9 mouse cellular contexts compared by ENCODE assay signal in the genomic region with DNA sequence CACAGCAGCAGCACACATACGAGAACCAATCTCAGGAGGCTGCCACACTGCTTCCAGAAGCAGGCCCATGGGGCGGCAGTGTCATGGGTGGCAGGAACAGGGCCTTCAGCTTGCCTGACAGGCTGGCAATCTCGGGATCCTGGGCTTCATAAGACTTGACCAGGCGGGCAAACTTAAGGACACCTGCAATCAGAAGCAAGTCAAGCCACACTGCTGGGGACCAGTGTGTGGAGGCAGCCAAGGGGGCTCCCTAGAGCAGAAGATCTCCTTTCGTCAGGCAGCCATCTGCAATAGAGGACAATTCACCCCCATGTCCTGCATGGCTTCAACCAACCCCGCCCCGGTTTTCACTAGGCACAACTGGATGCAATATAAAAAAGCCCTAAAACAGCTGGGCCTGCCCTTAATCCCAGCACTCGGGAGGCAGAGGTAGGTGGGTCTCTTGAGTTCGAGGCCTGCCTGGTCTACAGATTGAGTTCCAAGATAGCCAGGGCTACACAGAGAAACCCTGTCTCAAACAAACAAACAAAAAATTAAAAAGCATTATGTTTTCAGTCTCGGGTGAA. TPM values are rescaled to one million over a fixed set of nuclear protein-coding genes. Genes with fewer than 3 reads are reported as not detected.
DNase-seq lines count a peak whose midpoint lies in the region; ATAC-seq and TF ChIP-seq lines count a peak whose summit lies in the region.
"Had no signal": no experiment of that assay in that cellular context is flagged by ENCODE, and none has a peak within 500 bp of the region (broad histone marks: within the 10 kb centered on the region; RNA-seq: fewer than 3 reads in every experiment).

No protein-coding gene starts in this region.

- H3K9ac ChIP-seq in heart, embryonic 12.5 days = peak overlapping the region; percentile 29
- peak overlapping the region; percentile 76; the same call in 1 of the 2 replicates for H3K9ac ChIP-seq in liver, embryonic 14.5 days (replicated peaks)

- H3K4me3 ChIP-seq in heart, embryonic 12.5 days = no peak overlapping the region
- no peak overlapping the region for H3K4me3 ChIP-seq in thymus, adult 2 months (ENCODE audit: control insufficient read depth, insufficient read depth, low read length)
- no peak overlapping the region for H3K4me3 ChIP-seq in liver, embryonic 14.5 days (ENCODE audit: insufficient read depth in 1 of 2, low read depth in 2 of 2, low read length in 2 of 2)

- no peak for TF ChIP-seq CTCF in thymus, adult 2 months (IDR thresholded peaks at IDR 0.05; ENCODE audit: borderline replicate concordance, control insufficient read depth, extremely low read depth, insufficient read depth, low read length, poor library complexity)
- no peak for TF ChIP-seq CTCF in liver, embryonic 14.5 days (IDR thresholded peaks at IDR 0.05; ENCODE audit: low read depth)

- 83% methylated on average over 10 of the region's 10 CpGs for WGBS in heart, embryonic 12.5 days
- WGBS in thymus, adult 2 months = 84% methylated on average over 10 of the region's 10 CpGs
- WGBS in liver, embryonic 14.5 days (ENCODE audit: insufficient replicate concordance) = 67% methylated on average over 10 of the region's 10 CpGs

- 0 out of 2 replicates have a peak overlapping the region, but pooled peaks have one; percentile 98 for H3K27ac ChIP-seq in heart, embryonic 12.5 days (ENCODE audit: poor library complexity, severe bottlenecking)
- peak overlapping the region; percentile 38 for H3K27ac ChIP-seq in thymus, adult 2 months (ENCODE audit: control insufficient read depth, insufficient read depth, low read length)
- H3K27ac ChIP-seq in liver, embryonic 14.5 days = peak overlapping the region; percentile 91

- no peak for TF ChIP-seq EP300 in liver, embryonic 14.5 days (IDR thresholded peaks at IDR 0.05; ENCODE audit: low read depth)

- intact Hi-C loops in heart, postnatal 10 days (cut with DNase I) = loop anchor here (5.0 kb wide), 1 partner anchor 37 kb away; no protein-coding TSS in a partner anchor

- no peak for TF ChIP-seq POLR2A in thymus, adult 2 months (IDR thresholded peaks at IDR 0.05; ENCODE audit: control insufficient read depth, extremely low read depth, insufficient read depth, low read length, poor library complexity)

- DNase-seq in heart, postnatal 10 days = no peak
- no peak for DNase-seq in thymus, adult 2 months
- DNase-seq in thymus, postnatal 0 days (ENCODE audit: low spot score) = no peak
- no peak for DNase-seq in liver, embryonic 14.5 days (ENCODE audit: low read depth in 3 of 3, low spot score in 3 of 3)
- no peak for DNase-seq in gastrocnemius, postnatal 10 days
- DNase-seq in retina, embryonic 14.5 days (ENCODE audit: low spot score) = no peak
- DNase-seq in frontal cortex, postnatal 25 days (ENCODE audit: low spot score in 2 of 2) = no peak

- H3K27me3 ChIP-seq in heart, embryonic 12.5 days (replicated peaks) = no peaks in the 10 kb centered on the region
- H3K27me3 ChIP-seq in thymus, adult 2 months (ENCODE audit: control insufficient read depth, insufficient read depth, low read length) = no peaks in the 10 kb centered on the region
- no peaks in the 10 kb centered on the region for H3K27me3 ChIP-seq in liver, embryonic 14.5 days (ENCODE audit: control insufficient read depth, insufficient read depth, low read length)

- ATAC-seq in heart, embryonic 12.5 days (ENCODE audit: insufficient number of reproducible peaks, low FRiP score) = no peak
- ATAC-seq in liver, embryonic 14.5 days (ENCODE audit: insufficient read depth) = no peak

- H3K36me3 ChIP-seq in heart, embryonic 12.5 days = peaks cover 25% of the 10 kb centered on the region
- no peaks in the 10 kb centered on the region for H3K36me3 ChIP-seq in thymus, adult 2 months (ENCODE audit: control insufficient read depth, insufficient read depth, low read length)
- H3K36me3 ChIP-seq in liver, embryonic 14.5 days (replicated peaks; ENCODE audit: control insufficient read depth, insufficient read depth, low read depth) = no peaks in the 10 kb centered on the region

- peak overlapping the region; percentile 11; the same call in 1 of the 2 replicates for H3K4me2 ChIP-seq in heart, embryonic 12.5 days
- H3K4me2 ChIP-seq in liver, embryonic 14.5 days (ENCODE audit: low read depth) = peak overlapping the region; percentile 92

- H3K4me1 ChIP-seq in heart, embryonic 12.5 days (replicated peaks) = peaks cover 27% of the 10 kb centered on the region
- peaks cover 29% of the 10 kb centered on the region for H3K4me1 ChIP-seq in thymus, adult 2 months (replicated peaks; ENCODE audit: control insufficient read depth, insufficient read depth, low read length)
- H3K4me1 ChIP-seq in liver, embryonic 14.5 days (replicated peaks; ENCODE audit: control insufficient read depth in 2 of 2, insufficient read depth in 2 of 2, low read length in 1 of 2) = peaks cover 14 to 22% of the 10 kb centered on the region in 2 experiments

- no peaks in the 10 kb centered on the region for H3K9me3 ChIP-seq in heart, embryonic 12.5 days (replicated peaks)
- H3K9me3 ChIP-seq in liver, embryonic 14.5 days (ENCODE audit: control insufficient read depth, low read length) = no peaks in the 10 kb centered on the region

RNA-seq across cellular contexts. Expression of gene Ptpn6, which starts 0.8 kb away (rescaled TPM):
- 4.4 and 4.9 TPM in 2 replicates for polyA plus RNA-seq in heart, embryonic 12.5 days (2016; fragmentation: Nextera tagmentation; extraction: Ambion mirVana)
- 1 to 10 TPM; 5.0 to 6.0 TPM for total RNA-seq in heart, postnatal 10 days (2021)
- 210 and 212 TPM in 2 replicates for polyA plus RNA-seq in thymus, adult 2 months (2012; rRNA removed)
- polyA plus RNA-seq in thymus, postnatal 0 days (2015; fragmentation: Nextera tagmentation; extraction: Ambion mirVana) = 157 and 167 TPM in 2 replicates
- polyA plus RNA-seq in liver, embryonic 14.5 days (2012; rRNA removed) = 14.3 and 17.9 TPM in 2 replicates
- polyA plus RNA-seq in liver, embryonic 14.5 days (2014; fragmentation: Nextera tagmentation; extraction: Ambion mirVana) = 26.6 and 28.4 TPM in 2 replicates
- 1 to 10 TPM; 1.8 to 3.8 TPM for total RNA-seq in gastrocnemius, postnatal 10 days (2021)

RNA-seq across cellular contexts. Expression of gene Grcc10, which starts 1.9 kb away (rescaled TPM):
- polyA plus RNA-seq in heart, embryonic 12.5 days (2016; fragmentation: Nextera tagmentation; extraction: Ambion mirVana) = 352 and 365 TPM in 2 replicates
- 100 to 1,000 TPM; 322 to 335 TPM for total RNA-seq in heart, postnatal 10 days (2021)
- 265 and 352 TPM in 2 replicates for polyA plus RNA-seq in thymus, adult 2 months (2012; rRNA removed)
- 541 and 549 TPM in 2 replicates for polyA plus RNA-seq in thymus, postnatal 0 days (2015; fragmentation: Nextera tagmentation; extraction: Ambion mirVana)
- polyA plus RNA-seq in liver, embryonic 14.5 days (2012; rRNA removed) = 27.9 and 50.2 TPM in 2 replicates
- polyA plus RNA-seq in liver, embryonic 14.5 days (2014; fragmentation: Nextera tagmentation; extraction: Ambion mirVana) = 74.0 and 80.0 TPM in 2 replicates
- total RNA-seq in gastrocnemius, postnatal 10 days (2021) = 100 to 1,000 TPM; 213 to 226 TPM

RNA-seq across cellular contexts. Expression of gene Gm45234, which starts 16.5 kb away (rescaled TPM):
- not detected in 2 replicates for polyA plus RNA-seq in heart, embryonic 12.5 days (2016; fragmentation: Nextera tagmentation; extraction: Ambion mirVana)
- under 1 TPM in 1 of 2 experiments, not detected in 1; 0.98 TPM for total RNA-seq in heart, postnatal 10 days (2021)
- not detected in 2 replicates for polyA plus RNA-seq in thymus, adult 2 months (2012; rRNA removed)
- polyA plus RNA-seq in thymus, postnatal 0 days (2015; fragmentation: Nextera tagmentation; extraction: Ambion mirVana) = not detected in 2 replicates
- polyA plus RNA-seq in liver, embryonic 14.5 days (2012; rRNA removed) = 0.37 TPM in 1 of 2 replicates, not detected in the other
- polyA plus RNA-seq in liver, embryonic 14.5 days (2014; fragmentation: Nextera tagmentation; extraction: Ambion mirVana) = not detected in 2 replicates
- not detected for total RNA-seq in gastrocnemius, postnatal 10 days (2021)
- total RNA-seq: heart, adult 18-20 months had no signal

RNA-seq across cellular contexts. Expression of gene Atn1, which starts 17.0 kb away (rescaled TPM):
- polyA plus RNA-seq in heart, embryonic 12.5 days (2016; fragmentation: Nextera tagmentation; extraction: Ambion mirVana) = 9.5 and 10.2 TPM in 2 replicates
- 10 to 100 TPM; 59.4 to 59.7 TPM for total RNA-seq in heart, postnatal 10 days (2021)
- 48.3 and 51.6 TPM in 2 replicates for polyA plus RNA-seq in thymus, adult 2 months (2012; rRNA removed)
- polyA plus RNA-seq in thymus, postnatal 0 days (2015; fragmentation: Nextera tagmentation; extraction: Ambion mirVana) = 4.5 and 4.7 TPM in 2 replicates
- 2.5 and 2.8 TPM in 2 replicates for polyA plus RNA-seq in liver, embryonic 14.5 days (2012; rRNA removed)
- 0.58 and 1.5 TPM in 2 replicates for polyA plus RNA-seq in liver, embryonic 14.5 days (2014; fragmentation: Nextera tagmentation; extraction: Ambion mirVana)
- 10 to 100 TPM; 37.6 to 46.7 TPM for total RNA-seq in gastrocnemius, postnatal 10 days (2021)

RNA-seq across cellular contexts. Expression of gene Phb2, which starts 27.2 kb away (rescaled TPM):
- polyA plus RNA-seq in heart, embryonic 12.5 days (2016; fragmentation: Nextera tagmentation; extraction: Ambion mirVana) = 345 and 349 TPM in 2 replicates
- total RNA-seq in heart, postnatal 10 days (2021) = 100 to 1,000 TPM; 394 to 399 TPM
- 150 and 171 TPM in 2 replicates for polyA plus RNA-seq in thymus, adult 2 months (2012; rRNA removed)
- polyA plus RNA-seq in thymus, postnatal 0 days (2015; fragmentation: Nextera tagmentation; extraction: Ambion mirVana) = 321 and 329 TPM in 2 replicates
- polyA plus RNA-seq in liver, embryonic 14.5 days (2012; rRNA removed) = 101 and 124 TPM in 2 replicates
- polyA plus RNA-seq in liver, embryonic 14.5 days (2014; fragmentation: Nextera tagmentation; extraction: Ambion mirVana) = 210 and 240 TPM in 2 replicates
- total RNA-seq in gastrocnemius, postnatal 10 days (2021) = 100 to 1,000 TPM; 205 to 206 TPM

Comparison
In these comparisons a context has a peak if more than half of its experiments do, and no peak if none do; other contexts are left out.
1. H3K27ac ChIP-seq: peak in every context shown above with its lines; median percentile 98 in heart, embryonic 12.5 days; 91 in liver, embryonic 14.5 days; 38 in thymus, adult 2 months.